ENCODE assay signal across 9 mouse cellular contexts in the genomic region with DNA sequence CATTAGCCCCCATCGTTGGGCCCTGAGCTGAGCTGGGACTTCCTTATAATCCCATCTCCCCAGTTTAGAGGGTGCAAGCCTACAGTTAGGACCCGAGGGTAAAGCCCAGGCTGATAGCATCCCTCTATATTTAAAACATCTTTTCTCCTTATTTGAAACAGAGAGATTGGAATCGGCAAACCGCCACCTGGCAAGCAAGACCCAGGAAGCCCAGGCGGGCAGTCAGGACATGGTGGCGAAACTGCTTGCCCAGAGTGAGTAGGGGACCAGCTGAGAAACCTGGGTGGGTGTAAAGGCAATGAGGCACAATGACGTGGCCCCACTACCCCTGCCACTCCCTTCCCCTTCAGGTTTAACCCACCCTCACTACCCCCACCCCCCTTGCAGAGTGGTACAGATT. TPM values are rescaled to one million over a fixed set of nuclear protein-coding genes. Genes with fewer than 3 reads are reported as not detected.
DNase-seq lines count a peak whose midpoint lies in the region; ATAC-seq and TF ChIP-seq lines count a peak whose summit lies in the region.
"Had no signal": no experiment of that assay in that cellular context is flagged by ENCODE, and none has a peak within 500 bp of the region (broad histone marks: within the 10 kb centered on the region; RNA-seq: fewer than 3 reads in every experiment).

No protein-coding gene starts in this region.

- TF ChIP-seq EP300 in lung, postnatal 0 days (IDR thresholded peaks at IDR 0.05), result no peak

- H3K27ac ChIP-seq in forebrain, embryonic 11.5 days (ENCODE audit: low read depth, low read length), result peak overlapping the region; percentile 50; the same call in 1 of the 2 replicates
- H3K27ac ChIP-seq in forebrain, embryonic 16.5 days (ENCODE audit: low read length), result no peak overlapping the region
- peak overlapping the region; percentile 79 for H3K27ac ChIP-seq in lung, postnatal 0 days (ENCODE audit: low read length)
- peak overlapping the region; percentile 95 for H3K27ac ChIP-seq in kidney, embryonic 15.5 days
- peak overlapping the region; percentile 76 for H3K27ac ChIP-seq in stomach, embryonic 16.5 days (ENCODE audit: low read length)

- DNase-seq in forebrain, embryonic 11.5 days (ENCODE audit: low spot score), result no peak
- no peak for DNase-seq in lung, postnatal 0 days (ENCODE audit: low spot score)
- DNase-seq in lung, postnatal 10 days, result no peak
- no peak for DNase-seq in layer of hippocampus, adult 9-11 months
- no peak for DNase-seq in layer of hippocampus, adult 8-10 months (ENCODE audit: low spot score in 2 of 2)
- DNase-seq: B cell, adult 2 months had no signal

- no peak overlapping the region for H3K9ac ChIP-seq in forebrain, embryonic 11.5 days (ENCODE audit: low read length)
- H3K9ac ChIP-seq in forebrain, embryonic 16.5 days (replicated peaks; ENCODE audit: low read depth, low read length), result no peak overlapping the region
- no peak overlapping the region for H3K9ac ChIP-seq in lung, postnatal 0 days (replicated peaks; ENCODE audit: low read depth)
- H3K9ac ChIP-seq in kidney, embryonic 15.5 days, result 0 out of 2 replicates have a peak overlapping the region, but pooled peaks have one; percentile 18
- H3K9ac ChIP-seq in stomach, embryonic 16.5 days (ENCODE audit: low read length), result peak overlapping the region; percentile 34; the same call in 1 of the 2 replicates

- H3K4me3 ChIP-seq in forebrain, embryonic 11.5 days (ENCODE audit: low read depth, low read length), result no peak overlapping the region
- H3K4me3 ChIP-seq in forebrain, embryonic 16.5 days (replicated peaks; ENCODE audit: low read length), result no peak overlapping the region
- no peak overlapping the region for H3K4me3 ChIP-seq in lung, postnatal 0 days (ENCODE audit: low read depth, low read length)
- no peak overlapping the region for H3K4me3 ChIP-seq in kidney, embryonic 15.5 days (replicated peaks)
- no peak overlapping the region for H3K4me3 ChIP-seq in stomach, embryonic 16.5 days (replicated peaks; ENCODE audit: low read length)

- TF ChIP-seq CTCF in lung, postnatal 0 days (IDR thresholded peaks at IDR 0.05), result no peak

- no peak overlapping the region for H3K4me2 ChIP-seq in forebrain, embryonic 11.5 days (ENCODE audit: low read depth, low read length, severe bottlenecking)
- H3K4me2 ChIP-seq in forebrain, embryonic 16.5 days (ENCODE audit: low read length), result no peak overlapping the region
- no peak overlapping the region for H3K4me2 ChIP-seq in lung, postnatal 0 days (replicated peaks; ENCODE audit: low read depth, low read length)
- peak overlapping the region; percentile 54; the same call in 1 of the 2 replicates for H3K4me2 ChIP-seq in kidney, embryonic 15.5 days
- no peak overlapping the region for H3K4me2 ChIP-seq in stomach, embryonic 16.5 days (ENCODE audit: low read depth, low read length)

- no peaks in the 10 kb centered on the region for H3K27me3 ChIP-seq in forebrain, embryonic 11.5 days (ENCODE audit: control insufficient read depth, insufficient read depth, low read length)
- no peaks in the 10 kb centered on the region for H3K27me3 ChIP-seq in forebrain, embryonic 16.5 days (replicated peaks; ENCODE audit: control insufficient read depth, insufficient read depth, low read length)
- H3K27me3 ChIP-seq in lung, postnatal 0 days (replicated peaks; ENCODE audit: insufficient read depth, low read length), result no peaks in the 10 kb centered on the region
- no peaks in the 10 kb centered on the region for H3K27me3 ChIP-seq in kidney, embryonic 15.5 days
- H3K27me3 ChIP-seq in stomach, embryonic 16.5 days (ENCODE audit: control insufficient read depth, insufficient read depth, low read length), result no peaks in the 10 kb centered on the region

- H3K36me3 ChIP-seq in forebrain, embryonic 11.5 days (ENCODE audit: control insufficient read depth, insufficient read depth, low read length), result peaks cover 39% of the 10 kb centered on the region
- peaks cover 50% of the 10 kb centered on the region for H3K36me3 ChIP-seq in forebrain, embryonic 16.5 days (ENCODE audit: control insufficient read depth, insufficient read depth)
- H3K36me3 ChIP-seq in lung, postnatal 0 days (ENCODE audit: insufficient read depth, low read length), result peaks cover 84% of the 10 kb centered on the region
- peaks cover 94% of the 10 kb centered on the region for H3K36me3 ChIP-seq in kidney, embryonic 15.5 days
- H3K36me3 ChIP-seq in stomach, embryonic 16.5 days (ENCODE audit: control insufficient read depth, insufficient read depth, low read length), result peaks cover 35% of the 10 kb centered on the region

- 79% methylated on average over 7 of the region's 7 CpGs for WGBS in forebrain, embryonic 11.5 days
- 71% methylated on average over 7 of the region's 7 CpGs for WGBS in forebrain, embryonic 16.5 days
- 68% methylated on average over 7 of the region's 7 CpGs for WGBS in lung, postnatal 0 days
- WGBS in kidney, embryonic 15.5 days, result 86% methylated on average over 7 of the region's 7 CpGs
- 74% methylated on average over 7 of the region's 7 CpGs for WGBS in stomach, embryonic 16.5 days

- H3K4me1 ChIP-seq in forebrain, embryonic 11.5 days (replicated peaks; ENCODE audit: control insufficient read depth, insufficient read depth, low read length), result peaks cover 62% of the 10 kb centered on the region
- peaks cover 69% of the 10 kb centered on the region for H3K4me1 ChIP-seq in forebrain, embryonic 16.5 days (replicated peaks; ENCODE audit: control insufficient read depth, insufficient read depth, low read length)
- H3K4me1 ChIP-seq in lung, postnatal 0 days (ENCODE audit: insufficient read depth, low read depth, low read length), result peaks cover 39% of the 10 kb centered on the region; the same call in 1 of the 2 replicates
- peaks cover 93% of the 10 kb centered on the region for H3K4me1 ChIP-seq in kidney, embryonic 15.5 days
- H3K4me1 ChIP-seq in stomach, embryonic 16.5 days (ENCODE audit: control insufficient read depth, insufficient read depth, low read length), result peaks cover 57% of the 10 kb centered on the region

- ATAC-seq in forebrain, embryonic 11.5 days (replicated peaks; ENCODE audit: low FRiP score), result no peak
- no peak for ATAC-seq in forebrain, embryonic 16.5 days
- ATAC-seq in lung, postnatal 0 days, result no peak
- no peak for ATAC-seq in kidney, embryonic 15.5 days (replicated peaks; ENCODE audit: low FRiP score)
- no peak for ATAC-seq in stomach, embryonic 16.5 days (ENCODE audit: insufficient read depth, low FRiP score)

- H3K9me3 ChIP-seq in forebrain, embryonic 11.5 days (ENCODE audit: control insufficient read depth, low read length), result no peaks in the 10 kb centered on the region
- H3K9me3 ChIP-seq in forebrain, embryonic 16.5 days (ENCODE audit: control insufficient read depth, low read length), result no peaks in the 10 kb centered on the region
- H3K9me3 ChIP-seq in lung, postnatal 0 days (ENCODE audit: low read length), result no peaks in the 10 kb centered on the region
- H3K9me3 ChIP-seq in kidney, embryonic 15.5 days (replicated peaks), result no peaks in the 10 kb centered on the region
- H3K9me3 ChIP-seq in stomach, embryonic 16.5 days (replicated peaks; ENCODE audit: control insufficient read depth, low read length), result no peaks in the 10 kb centered on the region

RNA-seq across cellular contexts. Expression of a gene that starts 8.5 kb away (rescaled TPM):
- polyA plus RNA-seq in forebrain, embryonic 11.5 days (2014; fragmentation: Nextera tagmentation; extraction: Ambion mirVana), result 72.4 and 73.4 TPM in 2 replicates
- 53.4 and 62.5 TPM in 2 replicates for polyA plus RNA-seq in forebrain, embryonic 16.5 days (2015; fragmentation: Nextera tagmentation; extraction: Ambion mirVana)
- polyA plus RNA-seq in lung, postnatal 0 days (2015; fragmentation: Nextera tagmentation; extraction: Ambion mirVana), result 50.3 and 56.3 TPM in 2 replicates
- 43.3 and 45.1 TPM in 2 replicates for polyA plus RNA-seq in kidney, embryonic 15.5 days (2015; fragmentation: Nextera tagmentation; extraction: Ambion mirVana)
- polyA plus RNA-seq in stomach, embryonic 16.5 days (2015; fragmentation: Nextera tagmentation; extraction: Ambion mirVana), result 21.1 and 26.3 TPM in 2 replicates
- 10 to 100 TPM; 17.3 to 22.8 (median 20.6) TPM for total RNA-seq in layer of hippocampus, adult 8-10 months (2022)

Comparison
In these comparisons a context has a peak if more than half of its experiments do, and no peak if none do; other contexts are left out.
1. H3K9ac ChIP-seq: peak in kidney, embryonic 15.5 days (single experiment) and stomach, embryonic 16.5 days (single experiment); none in forebrain, embryonic 11.5 days (single experiment), forebrain, embryonic 16.5 days (single experiment) and lung, postnatal 0 days (single experiment).